Mouse (Mus musculus) ZHBTc4 (cell line): ENCODE data around the gene Acot1.

Experiments
- DNase-seq: peaks from one replicate; pipeline ENCODE4 v3.0.0-alpha.2; 2011; ENCODE audit warnings: low read depth, low spot score

Acot1 gene

DNA sequence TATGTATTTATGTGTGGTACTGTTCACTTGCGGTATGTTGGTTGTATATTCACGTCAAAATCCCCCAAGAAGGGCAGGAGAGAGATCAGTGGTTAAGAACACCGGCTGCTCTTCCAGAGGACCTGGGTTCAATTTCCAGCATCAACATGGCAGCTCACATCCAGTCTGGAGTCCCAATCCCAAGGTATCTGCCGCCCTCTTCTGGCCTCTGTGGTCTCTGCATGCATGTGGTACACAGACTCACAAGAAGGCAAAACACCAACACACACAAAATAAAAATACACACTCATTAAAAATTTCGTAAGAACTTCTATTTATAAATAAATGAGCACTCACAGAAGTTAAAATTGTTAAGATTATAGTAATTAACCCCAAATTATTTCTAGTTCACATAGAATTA is 53.9 kb downstream of the Acot1 start:
- peak; percentile 81 for DNase-seq

DNA sequence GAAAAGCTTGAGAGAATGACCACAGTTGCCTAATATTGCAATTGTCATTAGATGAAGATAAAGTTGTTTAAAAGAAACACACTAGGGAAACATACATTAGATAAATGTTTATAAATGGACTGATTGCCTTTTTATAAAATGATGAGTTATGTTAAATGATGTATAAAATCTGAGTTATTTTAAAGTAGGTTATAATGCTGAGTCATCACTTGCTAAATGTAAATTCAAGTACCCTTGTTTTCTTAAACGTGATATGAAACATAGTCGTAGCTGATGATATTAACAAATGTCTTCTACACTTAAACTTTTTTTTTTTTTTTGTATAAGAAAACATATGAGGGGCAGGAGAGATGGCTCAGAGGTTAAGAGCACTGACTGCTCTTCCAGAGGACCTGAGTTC is 54.5 kb downstream of the Acot1 start:
- no peak for DNase-seq

DNA sequence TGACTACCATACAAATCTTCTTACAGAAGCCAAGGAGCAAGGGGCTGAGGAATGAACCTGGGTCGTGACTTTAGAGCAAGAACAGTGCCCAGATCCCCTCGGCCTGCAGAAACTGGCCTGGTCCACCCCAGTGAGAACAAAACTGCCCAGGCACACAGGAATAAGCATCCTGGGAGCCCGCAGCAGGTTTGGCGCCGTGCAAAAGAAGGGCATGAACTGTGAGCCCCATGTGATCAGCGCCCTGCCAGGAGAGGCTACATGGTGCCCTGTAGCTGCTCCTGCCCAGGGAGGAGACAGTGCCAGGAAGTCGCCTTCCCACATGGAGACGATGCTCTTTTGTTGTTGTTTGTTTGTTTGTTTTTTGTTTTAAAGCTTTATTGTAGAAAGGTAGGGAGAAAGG is 55.3 kb downstream of the Acot1 start:
- no peak for DNase-seq

DNA sequence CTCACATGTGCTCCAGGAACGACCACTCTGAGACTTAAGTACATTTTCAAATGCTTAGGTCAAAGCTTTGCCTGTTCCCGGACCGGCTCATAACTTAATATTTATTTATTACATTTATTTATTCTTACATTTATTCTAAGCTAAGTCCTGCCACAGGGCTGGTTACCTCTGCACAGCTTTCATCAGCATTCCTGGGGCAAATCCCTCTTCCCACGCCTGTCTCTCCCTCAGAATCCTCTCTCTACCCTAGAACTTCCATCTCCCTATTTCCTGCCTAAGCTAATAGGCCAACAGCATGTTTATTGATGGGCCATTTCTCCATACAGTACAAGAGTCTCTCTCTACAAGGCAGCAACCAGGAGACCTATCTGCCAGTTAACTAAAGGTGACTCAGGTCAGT is 58.5 kb downstream of the Acot1 start:
- no peak for DNase-seq
